Mouse (Mus musculus) CH12.LX (cell line): ENCODE results near the gene Bcr.

ENCODE experiments used
- BHLHE40 ChIP-seq: IDR thresholded peaks from 2 replicates; pipeline ENCODE4 v1.6.1; 2011; ENCODE audit warnings: mild to moderate bottlenecking, low read depth, low read length, improper control_type of control experiment
- CTCF ChIP-seq, 2 experiments: IDR thresholded peaks in 1 of 2; conservative IDR thresholded peaks in 1 of 2; 2 replicates each; pipeline ENCODE4 v1.5.1; 2011 to 2012; ENCODE audit warnings: low read depth in 2 of 2, low read length in 2 of 2, improper control_type of control experiment in 1 of 2, inconsistent platforms in 1 of 2, mild to moderate bottlenecking in 1 of 2, moderate library complexity in 1 of 2
- EP300 ChIP-seq: IDR thresholded peaks from 2 replicates; pipeline ENCODE4 v1.6.1; 2011; ENCODE audit warnings: low read length, improper control_type of control experiment
- ETS1 ChIP-seq: conservative IDR thresholded peaks from 2 replicates; pipeline ENCODE4 v1.6.1; 2012; ENCODE audit warnings: low read depth, mild to moderate bottlenecking, inconsistent platforms, low read length, improper control_type of control experiment, moderate library complexity
- HCFC1 ChIP-seq: IDR thresholded peaks from 2 replicates; pipeline ENCODE4 v1.6.1; 2012; ENCODE audit warnings: low read depth, mild to moderate bottlenecking, inconsistent platforms, low read length, improper control_type of control experiment
- KAT2A ChIP-seq: IDR thresholded peaks from 2 replicates; pipeline ENCODE4 v1.6.1; 2012; ENCODE audit warnings: low read length, improper control_type of control experiment, inconsistent platforms; ENCODE audit not compliant: insufficient replicate concordance
- MAFK ChIP-seq: IDR thresholded peaks from 2 replicates; pipeline ENCODE4 v1.6.1; 2011; ENCODE audit warnings: low read length, improper control_type of control experiment; ENCODE audit not compliant: insufficient replicate concordance
- PAX5 ChIP-seq: IDR thresholded peaks from 2 replicates; pipeline ENCODE4 v1.6.1; 2012; ENCODE audit warnings: low read length, inconsistent platforms, mixed read lengths
- POLR2A ChIP-seq: IDR thresholded peaks from 2 replicates; pipeline ENCODE4 v1.6.1; 2011; ENCODE audit warnings: low read depth, mild to moderate bottlenecking, improper control_type of control experiment, low read length
- POLR2AphosphoS2 ChIP-seq: IDR thresholded peaks from 2 replicates; pipeline ENCODE4 v1.6.1; 2011; ENCODE audit warnings: low read depth, low read length, improper control_type of control experiment
- SIN3A ChIP-seq: IDR thresholded peaks from 2 replicates; pipeline ENCODE4 v1.6.1; 2012; ENCODE audit warnings: low read length, improper control_type of control experiment, inconsistent platforms
- UBTF ChIP-seq: IDR thresholded peaks from 2 replicates; pipeline ENCODE4 v1.6.1; 2012; ENCODE audit warnings: low read depth, mild to moderate bottlenecking, inconsistent platforms, low read length, improper control_type of control experiment, moderate library complexity
- ZC3H11A ChIP-seq: IDR thresholded peaks from 2 replicates; pipeline ENCODE4 v1.6.1; 2012; ENCODE audit warnings: low read depth, mild to moderate bottlenecking, inconsistent platforms, low read length, improper control_type of control experiment
- ZKSCAN1 ChIP-seq: IDR thresholded peaks from 2 replicates; pipeline ENCODE4 v1.6.1; 2012; ENCODE audit warnings: low read depth, inconsistent platforms, low read length, improper control_type of control experiment, borderline replicate concordance

- TF ChIP-seq KAT2A (no peak), HCFC1 (no peak), CTCF (conservative IDR thresholded peaks at IDR 0.05 in 1 of 2, IDR thresholded peaks at IDR 0.05 in 1 of 2; ENCODE audit: low read depth in 2 of 2, low read length in 2 of 2) (no peak), EP300 (no peak), ZC3H11A (no peak), SIN3A (no peak), BHLHE40 (no peak), UBTF (no peak), PAX5 (no peak), ZKSCAN1 (no peak), POLR2A (no peak), MAFK (no peak), POLR2AphosphoS2 (no peak), ETS1 (no peak)
Measured at GRCm38 (mm10) chr10:75220722-75221121, 160.3 kb downstream of the Bcr start.
